Mouse (Mus musculus) ES-E14 (cell line): Measurements from ENCODE around the gene Kctd6.

Experiments used
- CHD2 ChIP-seq: IDR thresholded peaks from 2 replicates; pipeline ENCODE4 v1.6.1; 2014; ENCODE audit warnings: mild to moderate bottlenecking, low read depth, low read length, inconsistent platforms
- HCFC1 ChIP-seq: IDR thresholded peaks from 2 replicates; pipeline ENCODE4 v1.6.1; 2012; ENCODE audit warnings: low read length, inconsistent platforms, borderline replicate concordance; ENCODE audit not compliant: insufficient read depth
- MAFK ChIP-seq: IDR thresholded peaks from 2 replicates; pipeline ENCODE4 v1.6.1; 2014; ENCODE audit warnings: mild to moderate bottlenecking, low read depth, low read length, inconsistent platforms; ENCODE audit not compliant: insufficient read depth
- ZC3H11A ChIP-seq: IDR thresholded peaks from 2 replicates; pipeline ENCODE4 v1.6.1; 2012; ENCODE audit warnings: low read depth, mild to moderate bottlenecking, inconsistent platforms, low read length, borderline replicate concordance
- ZNF384 ChIP-seq: IDR thresholded peaks from 2 replicates; pipeline ENCODE4 v1.6.1; 2012; ENCODE audit warnings: low read depth, low read length, inconsistent platforms

- no peak for TF ChIP-seq HCFC1
- TF ChIP-seq ZC3H11A, result no peak
- no peak for TF ChIP-seq MAFK
- TF ChIP-seq ZNF384, result no peak
- no peak for TF ChIP-seq CHD2
Measured at GRCm38 (mm10) chr14:8206179-8206910, 7.6 kb upstream of the Kctd6 start.
